Comparison of ENCODE assay signal across 20 mouse cellular contexts in the genomic region with DNA sequence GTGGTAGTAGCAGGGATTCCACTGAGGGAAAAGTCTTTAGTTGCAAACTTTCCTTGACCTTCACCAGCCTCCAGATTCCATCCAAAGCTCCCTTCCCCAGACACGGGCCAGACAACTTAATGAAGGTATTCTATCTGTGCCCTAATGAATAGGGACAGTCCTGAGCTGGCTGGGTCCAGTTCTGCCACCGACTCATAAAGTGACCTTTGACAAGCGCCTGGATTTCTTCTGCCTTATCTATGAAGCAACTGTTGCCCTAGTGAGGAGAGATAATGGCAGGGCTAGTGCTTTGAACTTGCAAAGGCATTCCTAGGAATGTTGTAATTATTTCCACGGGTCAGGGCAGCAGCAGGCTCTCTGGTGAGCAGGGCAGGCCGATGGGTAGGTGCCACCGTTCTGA. TPM values are rescaled to one million over a fixed set of nuclear protein-coding genes. Genes with fewer than 3 reads are reported as not detected.
A peak's percentile ranks its signal among the peaks of the same experiment; 100 is the strongest.
DNase-seq lines count a peak whose midpoint lies in the region; ATAC-seq and TF ChIP-seq lines count a peak whose summit lies in the region.
"Had no signal": no experiment of that assay in that cellular context is flagged by ENCODE, and none has a peak within 500 bp of the region (broad histone marks: within the 10 kb centered on the region; RNA-seq: fewer than 3 reads in every experiment).

No protein-coding gene starts in this region.

- H3K36me3 ChIP-seq in forebrain, embryonic 12.5 days (replicated peaks): no peaks in the 10 kb centered on the region
- H3K36me3 ChIP-seq in forebrain, postnatal 0 days (ENCODE audit: insufficient read depth): no peaks in the 10 kb centered on the region
- no peaks in the 10 kb centered on the region for H3K36me3 ChIP-seq in heart, embryonic 16.5 days (ENCODE audit: control insufficient read depth, insufficient read depth)
- no peaks in the 10 kb centered on the region for H3K36me3 ChIP-seq in liver, postnatal 0 days (replicated peaks; ENCODE audit: insufficient read depth, low read length)
- H3K36me3 ChIP-seq in liver, embryonic 11.5 days (ENCODE audit: control insufficient read depth, insufficient read depth, low read length): no peaks in the 10 kb centered on the region
- no peaks in the 10 kb centered on the region for H3K36me3 ChIP-seq in stomach, embryonic 16.5 days (ENCODE audit: control insufficient read depth, insufficient read depth, low read length)
- H3K36me3 ChIP-seq: forebrain, embryonic 15.5 days; hindbrain, embryonic 13.5 days had no signal

- H3K9me3 ChIP-seq in forebrain, embryonic 12.5 days: no peaks in the 10 kb centered on the region
- H3K9me3 ChIP-seq in forebrain, postnatal 0 days (ENCODE audit: low read length): no peaks in the 10 kb centered on the region
- no peaks in the 10 kb centered on the region for H3K9me3 ChIP-seq in heart, embryonic 16.5 days (replicated peaks; ENCODE audit: control insufficient read depth, low read length)
- H3K9me3 ChIP-seq in liver, postnatal 0 days (ENCODE audit: low read length): no peaks in the 10 kb centered on the region
- H3K9me3 ChIP-seq in liver, embryonic 11.5 days (ENCODE audit: control insufficient read depth, low read length): no peaks in the 10 kb centered on the region
- no peaks in the 10 kb centered on the region for H3K9me3 ChIP-seq in stomach, embryonic 16.5 days (replicated peaks; ENCODE audit: control insufficient read depth, low read length)
- H3K9me3 ChIP-seq: forebrain, embryonic 15.5 days; hindbrain, embryonic 13.5 days had no signal

- no peak for DNase-seq in forebrain, postnatal 0 days
- no peak for DNase-seq in heart, postnatal 25 days (ENCODE audit: low spot score)
- no peak for DNase-seq in liver, postnatal 0 days
- no peak for DNase-seq in liver, embryonic 11.5 days (ENCODE audit: low spot score)
- DNase-seq in cerebellum, adult 11-12 months: no peak
- DNase-seq: cerebellum, adult 9-10 months; gastrocnemius, postnatal 36 days; kidney, adult 18-20 months; lung, postnatal 14 days; right cerebral cortex, postnatal 4 days; thymus, postnatal 14 days had no signal

- peaks cover 61% of the 10 kb centered on the region for H3K4me1 ChIP-seq in forebrain, embryonic 12.5 days
- H3K4me1 ChIP-seq in forebrain, postnatal 0 days (ENCODE audit: insufficient read depth): peaks cover 8% of the 10 kb centered on the region; the same call in 1 of the 2 replicates
- H3K4me1 ChIP-seq in heart, embryonic 16.5 days (ENCODE audit: control insufficient read depth, insufficient read depth, low read length): peaks cover 22% of the 10 kb centered on the region
- peaks cover 24% of the 10 kb centered on the region for H3K4me1 ChIP-seq in liver, postnatal 0 days (ENCODE audit: insufficient read depth)
- peaks cover 32% of the 10 kb centered on the region for H3K4me1 ChIP-seq in liver, embryonic 11.5 days (replicated peaks; ENCODE audit: control insufficient read depth, insufficient read depth, low read length)
- peaks cover 8% of the 10 kb centered on the region for H3K4me1 ChIP-seq in stomach, embryonic 16.5 days (ENCODE audit: control insufficient read depth, insufficient read depth, low read length)

- intact Hi-C loops in heart, postnatal 25 days (cut with DNase I): no loop called here

- H3K4me2 ChIP-seq in forebrain, embryonic 12.5 days: no peak overlapping the region
- no peak overlapping the region for H3K4me2 ChIP-seq in forebrain, postnatal 0 days (ENCODE audit: low read depth)
- peak overlapping the region; percentile 15; the same call in 1 of the 2 replicates for H3K4me2 ChIP-seq in heart, embryonic 16.5 days (ENCODE audit: low read depth, low read length)
- H3K4me2 ChIP-seq in liver, postnatal 0 days (ENCODE audit: low read depth, low read length): no peak overlapping the region
- H3K4me2 ChIP-seq in liver, embryonic 11.5 days: no peak overlapping the region
- no peak overlapping the region for H3K4me2 ChIP-seq in stomach, embryonic 16.5 days (ENCODE audit: low read depth, low read length)
- H3K4me2 ChIP-seq: forebrain, embryonic 15.5 days; hindbrain, embryonic 13.5 days had no signal

- H3K4me3 ChIP-seq in forebrain, embryonic 12.5 days (replicated peaks): no peak overlapping the region
- no peak overlapping the region for H3K4me3 ChIP-seq in forebrain, postnatal 0 days (ENCODE audit: low read depth, low read length)
- H3K4me3 ChIP-seq in heart, embryonic 16.5 days (ENCODE audit: low read length): no peak overlapping the region
- no peak overlapping the region for H3K4me3 ChIP-seq in liver, postnatal 0 days (ENCODE audit: low read depth, low read length)
- H3K4me3 ChIP-seq in liver, embryonic 11.5 days (ENCODE audit: low read depth, low read length): no peak overlapping the region
- H3K4me3 ChIP-seq in stomach, embryonic 16.5 days (replicated peaks; ENCODE audit: low read length): no peak overlapping the region
- H3K4me3 ChIP-seq: forebrain, embryonic 15.5 days; hindbrain, embryonic 13.5 days had no signal

- H3K27ac ChIP-seq in forebrain, embryonic 12.5 days: peak overlapping the region; percentile 94; the same call in 1 of the 2 replicates
- no peak overlapping the region for H3K27ac ChIP-seq in forebrain, postnatal 0 days (ENCODE audit: low read depth, low read length)
- H3K27ac ChIP-seq in heart, embryonic 16.5 days (ENCODE audit: low read length): no peak overlapping the region
- no peak overlapping the region for H3K27ac ChIP-seq in liver, postnatal 0 days (ENCODE audit: low read depth)
- H3K27ac ChIP-seq in liver, embryonic 11.5 days (ENCODE audit: low read depth, low read length): no peak overlapping the region
- no peak overlapping the region for H3K27ac ChIP-seq in stomach, embryonic 16.5 days (ENCODE audit: low read length)
- H3K27ac ChIP-seq: forebrain, embryonic 15.5 days; kidney, postnatal 0 days had no signal

- TF ChIP-seq EP300 in liver, postnatal 0 days (IDR thresholded peaks at IDR 0.05; ENCODE audit: low read depth): no peak

- H3K9ac ChIP-seq in forebrain, embryonic 12.5 days: no peak overlapping the region
- H3K9ac ChIP-seq in forebrain, postnatal 0 days: no peak overlapping the region
- H3K9ac ChIP-seq in heart, embryonic 16.5 days (ENCODE audit: low read length): no peak overlapping the region
- no peak overlapping the region for H3K9ac ChIP-seq in liver, postnatal 0 days (replicated peaks)
- H3K9ac ChIP-seq in liver, embryonic 11.5 days (ENCODE audit: low read depth, low read length): no peak overlapping the region
- no peak overlapping the region for H3K9ac ChIP-seq in stomach, embryonic 16.5 days (ENCODE audit: low read length)
- H3K9ac ChIP-seq: forebrain, embryonic 15.5 days; hindbrain, embryonic 13.5 days had no signal

- ATAC-seq in forebrain, embryonic 12.5 days (ENCODE audit: low FRiP score): no peak
- ATAC-seq in forebrain, postnatal 0 days: no peak
- peak; percentile 37; the same call in 1 of the 2 replicates for ATAC-seq in heart, embryonic 16.5 days (replicated peaks; ENCODE audit: extremely low read depth, insufficient read depth, low FRiP score)
- ATAC-seq in liver, postnatal 0 days: peak; percentile 43
- no peak for ATAC-seq in liver, embryonic 11.5 days (replicated peaks; ENCODE audit: low FRiP score)
- peak; percentile 52; the same call in 1 of the 2 replicates for ATAC-seq in stomach, embryonic 16.5 days (ENCODE audit: insufficient read depth, low FRiP score)
- ATAC-seq: forebrain, embryonic 15.5 days; midbrain, embryonic 16.5 days had no signal

- WGBS in forebrain, embryonic 12.5 days: 79% methylated on average over 6 of the region's 6 CpGs
- 74% methylated on average over 6 of the region's 6 CpGs for WGBS in forebrain, postnatal 0 days
- 12% methylated on average over 6 of the region's 6 CpGs for WGBS in heart, embryonic 16.5 days
- WGBS in liver, postnatal 0 days (ENCODE audit: insufficient replicate concordance): 33% methylated on average over 6 of the region's 6 CpGs
- whole genome bisulfite sequencing in liver, embryonic 11.5 days: 27% methylated on average over 6 of the region's 6 CpGs
- 17% methylated on average over 6 of the region's 6 CpGs for WGBS in stomach, embryonic 16.5 days

- TF ChIP-seq CTCF in forebrain, postnatal 0 days (IDR thresholded peaks at IDR 0.05; ENCODE audit: low read depth): no peak
- no peak for TF ChIP-seq CTCF in liver, postnatal 0 days (IDR thresholded peaks at IDR 0.05; ENCODE audit: low read depth)

- no peaks in the 10 kb centered on the region for H3K27me3 ChIP-seq in forebrain, embryonic 12.5 days
- no peaks in the 10 kb centered on the region for H3K27me3 ChIP-seq in forebrain, postnatal 0 days (ENCODE audit: insufficient read depth, low read length)
- H3K27me3 ChIP-seq in heart, embryonic 16.5 days (ENCODE audit: control insufficient read depth, insufficient read depth, low read length): no peaks in the 10 kb centered on the region
- H3K27me3 ChIP-seq in liver, postnatal 0 days (ENCODE audit: insufficient read depth, low read length): no peaks in the 10 kb centered on the region
- no peaks in the 10 kb centered on the region for H3K27me3 ChIP-seq in liver, embryonic 11.5 days (replicated peaks; ENCODE audit: control insufficient read depth, insufficient read depth, low read length)
- H3K27me3 ChIP-seq in stomach, embryonic 16.5 days (ENCODE audit: control insufficient read depth, insufficient read depth, low read length): no peaks in the 10 kb centered on the region
- H3K27me3 ChIP-seq: CH12.LX; forebrain, embryonic 15.5 days; hindbrain, embryonic 13.5 days had no signal

RNA-seq across cellular contexts. Expression of gene Vat1, which starts 14.9 kb away (rescaled TPM):
- polyA plus RNA-seq in forebrain, embryonic 12.5 days (2016; fragmentation: Nextera tagmentation; extraction: Ambion mirVana): 62.9 and 65.4 TPM in 2 replicates
- total RNA-seq in forebrain, postnatal 0 days (2014; rRNA removed): 131 and 174 TPM in 2 replicates
- polyA plus RNA-seq in forebrain, postnatal 0 days (2015; fragmentation: Nextera tagmentation; extraction: Ambion mirVana): 73.3 and 92.7 TPM in 2 replicates
- 33.0 and 37.9 TPM in 2 replicates for polyA plus RNA-seq in heart, embryonic 16.5 days (2015; fragmentation: Nextera tagmentation; extraction: Ambion mirVana)
- 10 to 100 TPM; 21.6 to 25.5 TPM for total RNA-seq in heart, postnatal 25 days (2021)
- polyA plus RNA-seq in liver, postnatal 0 days (2015; fragmentation: Nextera tagmentation; extraction: Ambion mirVana): 8.3 and 8.4 TPM in 2 replicates
- polyA plus RNA-seq in liver, embryonic 11.5 days (2014; fragmentation: Nextera tagmentation; extraction: Ambion mirVana): 16.8 and 19.5 TPM in 2 replicates
- polyA plus RNA-seq in stomach, embryonic 16.5 days (2015; fragmentation: Nextera tagmentation; extraction: Ambion mirVana): 67.1 and 73.8 TPM in 2 replicates

RNA-seq across cellular contexts. Expression of gene Rnd2, which starts 16.1 kb away (rescaled TPM):
- polyA plus RNA-seq in forebrain, embryonic 12.5 days (2016; fragmentation: Nextera tagmentation; extraction: Ambion mirVana): 101 and 105 TPM in 2 replicates
- 61.9 and 71.4 TPM in 2 replicates for total RNA-seq in forebrain, postnatal 0 days (2014; rRNA removed)
- 88.1 and 96.6 TPM in 2 replicates for polyA plus RNA-seq in forebrain, postnatal 0 days (2015; fragmentation: Nextera tagmentation; extraction: Ambion mirVana)
- 7.9 and 8.2 TPM in 2 replicates for polyA plus RNA-seq in heart, embryonic 16.5 days (2015; fragmentation: Nextera tagmentation; extraction: Ambion mirVana)
- total RNA-seq in heart, postnatal 25 days (2021): 1 to 10 TPM; 5.7 to 6.2 TPM
- 1.9 and 2.0 TPM in 2 replicates for polyA plus RNA-seq in liver, postnatal 0 days (2015; fragmentation: Nextera tagmentation; extraction: Ambion mirVana)
- 3.7 and 5.4 TPM in 2 replicates for polyA plus RNA-seq in liver, embryonic 11.5 days (2014; fragmentation: Nextera tagmentation; extraction: Ambion mirVana)
- polyA plus RNA-seq in stomach, embryonic 16.5 days (2015; fragmentation: Nextera tagmentation; extraction: Ambion mirVana): 10.7 and 11.9 TPM in 2 replicates

RNA-seq across cellular contexts. Expression of gene Ifi35, which starts 32.7 kb away (rescaled TPM):
- 2.2 TPM in 2 replicates for polyA plus RNA-seq in forebrain, embryonic 12.5 days (2016; fragmentation: Nextera tagmentation; extraction: Ambion mirVana)
- 3.2 and 5.2 TPM in 2 replicates for total RNA-seq in forebrain, postnatal 0 days (2014; rRNA removed)
- polyA plus RNA-seq in forebrain, postnatal 0 days (2015; fragmentation: Nextera tagmentation; extraction: Ambion mirVana): 3.8 and 5.1 TPM in 2 replicates
- polyA plus RNA-seq in heart, embryonic 16.5 days (2015; fragmentation: Nextera tagmentation; extraction: Ambion mirVana): 25.1 and 31.9 TPM in 2 replicates
- total RNA-seq in heart, postnatal 25 days (2021): 10 to 100 TPM; 12.0 to 13.7 TPM
- 27.2 and 28.2 TPM in 2 replicates for polyA plus RNA-seq in liver, postnatal 0 days (2015; fragmentation: Nextera tagmentation; extraction: Ambion mirVana)
- 31.2 and 34.6 TPM in 2 replicates for polyA plus RNA-seq in liver, embryonic 11.5 days (2014; fragmentation: Nextera tagmentation; extraction: Ambion mirVana)
- 26.3 and 26.8 TPM in 2 replicates for polyA plus RNA-seq in stomach, embryonic 16.5 days (2015; fragmentation: Nextera tagmentation; extraction: Ambion mirVana)

RNA-seq across cellular contexts. Expression of gene Rpl27, which starts 38.8 kb away (rescaled TPM):
- polyA plus RNA-seq in forebrain, embryonic 12.5 days (2016; fragmentation: Nextera tagmentation; extraction: Ambion mirVana): 354 and 378 TPM in 2 replicates
- 785 and 1,503 TPM in 2 replicates for total RNA-seq in forebrain, postnatal 0 days (2014; rRNA removed)
- polyA plus RNA-seq in forebrain, postnatal 0 days (2015; fragmentation: Nextera tagmentation; extraction: Ambion mirVana): 274 and 348 TPM in 2 replicates
- 166 and 174 TPM in 2 replicates for polyA plus RNA-seq in heart, embryonic 16.5 days (2015; fragmentation: Nextera tagmentation; extraction: Ambion mirVana)
- 10 to 100 TPM; 46.7 to 56.2 TPM for total RNA-seq in heart, postnatal 25 days (2021)
- polyA plus RNA-seq in liver, postnatal 0 days (2015; fragmentation: Nextera tagmentation; extraction: Ambion mirVana): 205 and 213 TPM in 2 replicates
- 553 and 579 TPM in 2 replicates for polyA plus RNA-seq in liver, embryonic 11.5 days (2014; fragmentation: Nextera tagmentation; extraction: Ambion mirVana)
- polyA plus RNA-seq in stomach, embryonic 16.5 days (2015; fragmentation: Nextera tagmentation; extraction: Ambion mirVana): 241 and 276 TPM in 2 replicates

RNA-seq across cellular contexts. Expression of gene Ptges3l, which starts 55.8 kb away (rescaled TPM):
- polyA plus RNA-seq in forebrain, embryonic 12.5 days (2016; fragmentation: Nextera tagmentation; extraction: Ambion mirVana): 2.1 and 2.5 TPM in 2 replicates
- total RNA-seq in forebrain, postnatal 0 days (2014; rRNA removed): 0.62 and 1.8 TPM in 2 replicates
- polyA plus RNA-seq in forebrain, postnatal 0 days (2015; fragmentation: Nextera tagmentation; extraction: Ambion mirVana): 1.2 and 2.4 TPM in 2 replicates
- 78.9 and 83.6 TPM in 2 replicates for polyA plus RNA-seq in heart, embryonic 16.5 days (2015; fragmentation: Nextera tagmentation; extraction: Ambion mirVana)
- total RNA-seq in heart, postnatal 25 days (2021): 10 to 100 TPM; 69.0 to 80.2 TPM
- polyA plus RNA-seq in liver, postnatal 0 days (2015; fragmentation: Nextera tagmentation; extraction: Ambion mirVana): 0.65 and 1.0 TPM in 2 replicates
- 3.2 and 5.0 TPM in 2 replicates for polyA plus RNA-seq in liver, embryonic 11.5 days (2014; fragmentation: Nextera tagmentation; extraction: Ambion mirVana)
- 16.3 and 26.9 TPM in 2 replicates for polyA plus RNA-seq in stomach, embryonic 16.5 days (2015; fragmentation: Nextera tagmentation; extraction: Ambion mirVana)
- total RNA-seq: common myeloid progenitor, adult 5-6 weeks had no signal

Comparison
In these comparisons a context has a peak if more than half of its experiments do, and no peak if none do; other contexts are left out.
1. ATAC-seq: peak in heart, embryonic 16.5 days (single experiment), liver, postnatal 0 days (single experiment) and stomach, embryonic 16.5 days (single experiment); none in forebrain, embryonic 12.5 days (single experiment), forebrain, postnatal 0 days (single experiment) and liver, embryonic 11.5 days (single experiment).